Mouse (Mus musculus) urinary bladder, postnatal 4 days (tissue): Measurements from ENCODE around the gene Lbhd2.

Source experiments
- DNase-seq, 2 experiments: peaks; one replicate each; pipeline ENCODE4 v3.0.0; 2021 to 2022; ENCODE audit warnings: low spot score in 2 of 2

Lbhd2 gene

GRCm38 (mm10) chr12:111404880-111405279 is 1.7 kb upstream of the Lbhd2 start:
- DNase-seq, result no peak

DNA sequence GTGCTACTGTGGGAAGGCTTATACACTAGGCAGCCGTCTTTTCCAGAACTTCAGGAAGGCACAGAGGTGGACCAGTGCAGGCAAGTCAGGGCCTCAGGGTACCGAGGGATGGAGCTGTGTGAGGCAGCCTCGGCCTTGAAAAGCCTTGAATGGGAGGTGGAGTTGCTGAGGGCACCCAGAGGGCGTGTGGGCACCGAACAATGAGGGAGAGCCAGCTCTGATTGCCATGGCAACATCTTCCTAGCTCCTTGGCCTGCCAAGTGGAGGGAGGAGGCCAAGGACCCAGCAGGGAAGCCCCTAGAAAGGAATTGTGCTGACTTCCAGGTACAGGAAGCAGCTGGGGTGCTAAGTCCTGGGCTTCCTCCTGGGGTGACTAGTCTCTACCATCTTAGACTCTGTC is 3.0 kb downstream of the Lbhd2 start:
- no peak for DNase-seq

GRCm38 (mm10) chr12:111411631-111412355 is 5.2 kb downstream of the Lbhd2 start:
- no peak for DNase-seq

- no peak for DNase-seq
Observed at GRCm38 (mm10) chr12:111412581-111413284, 6.1 kb downstream of the Lbhd2 start.

DNA sequence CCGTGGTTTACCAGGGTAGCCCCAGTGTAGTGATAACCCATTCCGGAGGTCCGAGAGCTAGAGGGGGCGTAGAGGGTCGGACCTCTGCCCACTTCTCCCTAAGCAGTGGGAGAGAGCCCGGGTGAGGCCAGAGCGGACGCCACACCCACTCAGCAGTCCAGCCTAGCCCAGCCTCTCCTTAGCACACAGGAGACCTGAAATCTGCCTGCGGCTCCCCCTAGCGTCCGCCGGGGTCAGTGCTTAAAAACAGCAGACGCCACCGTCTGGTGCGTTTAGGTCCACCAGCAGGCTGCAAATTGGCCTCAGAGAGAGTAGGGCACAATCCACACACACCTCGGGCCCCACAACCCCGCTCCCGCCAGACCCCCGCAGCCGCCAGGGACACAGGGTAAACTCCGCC is 6.7 kb downstream of the Lbhd2 start:
- DNase-seq, result peak; percentile 86 to 93

- no peak for DNase-seq
Observed at GRCm38 (mm10) chr12:111416921-111417779, 10.5 kb downstream of the Lbhd2 start, which contains the start of gene Exoc3l4. Gene Exoc3l4 (plus strand): TSS chr12:111417017.

GRCm38 (mm10) chr12:111419918-111420317 is 13.3 kb downstream of the Lbhd2 start:
- DNase-seq, result no peak

DNA sequence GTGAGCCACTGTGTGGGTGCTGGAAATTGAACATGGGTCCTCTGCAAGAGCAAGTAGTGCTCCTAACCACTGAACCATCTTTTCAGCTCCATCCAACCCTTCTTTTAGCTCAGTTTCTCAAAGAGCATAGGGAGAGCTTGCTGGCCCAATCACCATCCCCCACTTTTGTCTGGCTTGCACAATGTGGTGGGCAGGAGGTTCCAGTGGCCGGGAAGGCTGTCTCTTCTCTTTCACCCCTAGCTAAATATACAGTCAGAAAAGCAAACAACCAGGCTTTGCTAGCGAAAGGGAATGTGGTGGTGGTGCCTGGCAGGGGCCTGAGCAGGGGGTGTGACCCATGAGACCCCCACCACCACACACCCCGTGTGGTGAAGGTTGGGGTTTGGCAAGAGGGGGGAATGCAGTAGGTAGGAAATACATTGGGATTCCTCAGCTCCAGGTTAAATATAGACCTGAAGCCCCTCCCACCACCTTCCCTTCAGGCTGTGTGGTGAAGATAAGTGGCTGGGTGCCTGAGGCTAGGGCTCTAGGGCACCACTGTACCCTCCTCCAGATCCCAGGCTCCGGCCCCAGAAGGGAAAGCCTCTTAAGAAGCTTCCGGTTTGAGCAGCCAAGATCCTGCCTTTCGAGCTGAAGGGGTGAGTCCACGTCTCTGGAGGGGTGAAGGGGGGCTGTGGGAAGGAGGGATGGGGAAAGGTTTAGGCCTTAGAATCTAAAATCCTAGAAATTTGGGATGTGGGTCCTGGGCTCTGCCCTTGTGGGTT is 14.5 kb downstream of the Lbhd2 start:
- no peak for DNase-seq

GRCm38 (mm10) chr12:111422852-111423251 is 16.2 kb downstream of the Lbhd2 start:
- no peak for DNase-seq

- no peak for DNase-seq
Observed at GRCm38 (mm10) chr12:111423570-111424129, 17.0 kb downstream of the Lbhd2 start.

DNA sequence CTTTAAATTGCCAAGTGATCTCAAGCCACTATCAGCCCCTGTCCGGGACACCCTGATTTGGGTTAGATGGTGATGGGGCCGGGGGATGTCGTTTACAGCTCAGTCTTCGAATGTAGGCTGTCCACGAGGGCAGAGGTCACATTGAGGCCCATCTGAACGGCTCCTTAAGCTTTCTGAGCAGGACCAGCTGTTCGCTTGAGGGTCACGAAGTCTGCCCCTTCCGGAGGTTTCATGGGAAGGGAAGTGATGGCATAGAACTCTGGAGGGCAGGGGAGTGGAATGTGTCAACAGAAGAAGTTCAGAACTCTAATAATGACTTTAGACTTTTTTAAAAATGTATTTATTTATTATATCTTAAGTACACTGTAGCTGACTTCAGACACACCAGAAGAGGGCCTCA is 17.9 kb downstream of the Lbhd2 start:
- no peak for DNase-seq

GRCm38 (mm10) chr12:111425258-111425657 is 18.6 kb downstream of the Lbhd2 start:
- DNase-seq, result peak; percentile 77 to 90

- peak; percentile 82 to 96 for DNase-seq
Observed at GRCm38 (mm10) chr12:111425789-111426460, 19.3 kb downstream of the Lbhd2 start.

DNA sequence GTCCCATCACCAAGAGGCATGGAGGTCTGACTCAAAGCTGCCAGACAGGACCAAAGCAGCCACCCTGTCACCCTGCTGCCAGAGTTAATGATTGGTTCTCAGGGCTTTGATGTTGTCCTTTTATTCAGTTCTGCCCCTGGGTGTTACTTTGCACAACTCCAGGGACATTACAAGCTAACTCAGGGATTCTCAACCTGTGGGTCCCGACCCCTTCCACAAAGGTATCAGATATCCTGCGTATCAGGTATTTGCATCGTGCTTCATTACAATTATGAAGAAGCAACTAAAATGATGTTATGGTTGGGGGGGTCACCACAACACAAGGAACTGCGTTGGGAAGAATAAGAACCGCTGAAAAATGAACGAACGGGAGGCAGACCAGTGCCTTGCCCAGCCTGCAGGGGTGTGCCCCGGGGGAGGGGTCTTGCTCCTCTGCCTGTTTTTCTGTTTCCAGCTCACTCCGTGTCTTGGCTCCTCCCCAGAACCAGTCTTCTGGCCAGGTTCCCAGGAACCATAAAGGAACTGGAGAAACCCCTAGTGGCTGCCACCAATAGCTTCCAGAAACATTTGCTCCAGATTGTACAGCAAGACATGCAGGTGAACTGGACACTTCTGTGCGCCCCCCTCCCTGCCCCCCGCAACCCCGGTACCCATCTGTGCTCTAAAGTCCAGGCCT is 21.0 kb downstream of the Lbhd2 start:
- DNase-seq, result no peak

GRCm38 (mm10) chr12:111428364-111428763 is 21.8 kb downstream of the Lbhd2 start:
- DNase-seq, result no peak

- peak in 1 of 2 experiments; percentile 48 for DNase-seq
Observed at GRCm38 (mm10) chr12:111428961-111429911, 22.6 kb downstream of the Lbhd2 start.

GRCm38 (mm10) chr12:111430049-111430867 is 23.6 kb downstream of the Lbhd2 start:
- DNase-seq, result no peak
